Mouse (Mus musculus) cerebellum, adult 2 months (tissue): ENCODE results near the gene Wrap73. TPM values are rescaled to one million over a fixed set of nuclear protein-coding genes. Genes with fewer than 3 reads are reported as not detected.

ENCODE experiments used
- DNase-seq, 2 experiments: peaks; one replicate each; pipeline ENCODE4 v3.0.0; 2021
- H3K27ac ChIP-seq: fragments of 200-500 bp; 2 replicates; pipeline ENCODE4 v1.5.1; 2012; ENCODE audit warnings: low read length, control low read depth, inconsistent platforms; ENCODE audit not compliant: insufficient read depth
- H3K27me3 ChIP-seq: fragments of 200-500 bp; 2 replicates; pipeline ENCODE4 v1.6.1; 2012; ENCODE audit warnings: inconsistent platforms, mild to moderate bottlenecking, low read length, moderate library complexity; ENCODE audit not compliant: control insufficient read depth, insufficient read depth
- H3K4me1 ChIP-seq: fragments of 200-500 bp; 2 replicates; pipeline ENCODE4 v1.6.1; 2011; ENCODE audit warnings: low read length; ENCODE audit not compliant: control insufficient read depth, insufficient read depth
- H3K4me3 ChIP-seq: fragments of 200-500 bp; replicated peaks from 2 replicates; pipeline ENCODE3; 2011; ENCODE audit warnings: mild to moderate bottlenecking, low read depth, low read length, control low read depth; ENCODE audit not compliant: insufficient read depth
- CTCF ChIP-seq: fragments of 200-500 bp; IDR thresholded peaks from 2 replicates; pipeline ENCODE4 v1.5.1; 2011; ENCODE audit warnings: low read depth, mild to moderate bottlenecking, control low read depth, low read length, moderate library complexity, borderline replicate concordance; ENCODE audit not compliant: insufficient read depth
- POLR2A ChIP-seq: fragments of 200-500 bp; IDR thresholded peaks from 2 replicates; pipeline ENCODE4 v1.6.1; 2011; ENCODE audit warnings: low read length, control low read depth, borderline replicate concordance; ENCODE audit not compliant: insufficient read depth
- WGBS: fragments of 180-500 bp; shearing (Covaris S2); methylation state at CpG from one replicate; pipeline ENCODE4 v1.1.7; 2018; 5-methylcytosine and 5-hydroxymethylcytosine counted together
- polyA plus RNA-seq: library from polyadenylated mRNA; depleted of rRNA; stranded (reverse); fragments of >200 nt; gene quantifications from 2 replicates; pipeline ENCODE4 v1.2.3, GENCODE M21; 2012

The Wrap73 gene
- polyA plus RNA-seq, 1 experiment, result 55.6 TPM

- peaks cover 11% of the 10 kb centered on the region for H3K4me1 ChIP-seq
- TF ChIP-seq POLR2A, result no peak
- DNase-seq, result no peak
- 4% methylated on average over 37 of the region's 37 CpGs for WGBS
- H3K27me3 ChIP-seq, result peaks cover 2% of the 10 kb centered on the region; the same call in 1 of the 2 replicates
- peak overlapping the region; percentile 15 for H3K4me3 ChIP-seq
- no peak overlapping the region for H3K27ac ChIP-seq
These were observed 29.2 kb downstream of the Wrap73 start for GRCm38 (mm10) chr4:154171151-154171930.

- WGBS, result 13% methylated on average over 13 of the region's 13 CpGs
- H3K27me3 ChIP-seq, result peaks cover 2% of the 10 kb centered on the region; the same call in 1 of the 2 replicates
- H3K4me1 ChIP-seq, result peaks cover 11% of the 10 kb centered on the region
- peak; percentile 35 to 45 for DNase-seq
- H3K4me3 ChIP-seq, result peak overlapping the region; percentile 15
- TF ChIP-seq POLR2A, result no peak
- no peak for TF ChIP-seq CTCF
- no peak overlapping the region for H3K27ac ChIP-seq
These were observed 29.9 kb downstream of the Wrap73 start for GRCm38 (mm10) chr4:154171931-154172604.

GRCm38 (mm10) chr4:154177257-154177656 lies 35.1 kb downstream of the Wrap73 start:
- Histone ChIP-seq H3K4me3 (no peak overlapping the region), H3K27ac (no peak overlapping the region), H3K27me3 (no peaks in the 10 kb centered on the region), H3K4me1 (peaks cover 4% of the 10 kb centered on the region)
- DNase-seq, result no peak
- WGBS, result 74% methylated on average over 8 of the region's 8 CpGs
- TF ChIP-seq CTCF (no peak), POLR2A (no peak)

GRCm38 (mm10) chr4:154181001-154181400 lies 38.8 kb downstream of the Wrap73 start:
- Histone ChIP-seq H3K27ac (no peak overlapping the region), H3K4me3 (no peak overlapping the region), H3K4me1 (0 out of 2 replicates have a peak, but pooled peaks cover 5% of the 10 kb centered on the region), H3K27me3 (no peaks in the 10 kb centered on the region)
- WGBS, result 92% methylated on average over 7 of the region's 7 CpGs
- no peak for DNase-seq
- TF ChIP-seq CTCF (no peak), POLR2A (no peak)

- H3K27ac ChIP-seq, result no peak overlapping the region
- TF ChIP-seq CTCF, result no peak
- no peak for DNase-seq
- 48% methylated on average over 5 of the region's 5 CpGs for WGBS
- H3K4me3 ChIP-seq, result no peak overlapping the region
- H3K4me1 ChIP-seq, result 0 out of 2 replicates have a peak, but pooled peaks cover 5% of the 10 kb centered on the region
- H3K27me3 ChIP-seq, result no peaks in the 10 kb centered on the region
These were observed 41.4 kb downstream of the Wrap73 start for GRCm38 (mm10) chr4:154183566-154183965.

- Histone ChIP-seq H3K27ac (no peak overlapping the region), H3K27me3 (no peaks in the 10 kb centered on the region), H3K4me1 (0 out of 2 replicates have a peak, but pooled peaks cover 5% of the 10 kb centered on the region), H3K4me3 (no peak overlapping the region)
- WGBS, result 73% methylated on average over 5 of the region's 5 CpGs
- DNase-seq, result no peak
- TF ChIP-seq POLR2A, result no peak
- TF ChIP-seq CTCF, result no peak
These were observed 42.8 kb downstream of the Wrap73 start for GRCm38 (mm10) chr4:154185001-154185400.

GRCm38 (mm10) chr4:154186002-154186537 lies 43.9 kb downstream of the Wrap73 start:
- H3K27me3 ChIP-seq, result no peaks in the 10 kb centered on the region
- no peak overlapping the region for H3K4me3 ChIP-seq
- no peak for DNase-seq
- no peak overlapping the region for H3K27ac ChIP-seq
- 92% methylated on average over 11 of the region's 11 CpGs for WGBS
- 0 out of 2 replicates have a peak, but pooled peaks cover 5% of the 10 kb centered on the region for H3K4me1 ChIP-seq
- TF ChIP-seq CTCF (no peak), POLR2A (no peak)
